Mouse (Mus musculus): ENCODE measurements around the gene Ccdc85a. TPM values are rescaled to one million over a fixed set of nuclear protein-coding genes. Genes with fewer than 3 reads are reported as not detected.
"Not testable (repeated sequence)": the region's sequence is repeated elsewhere in the genome, so short reads cannot be mapped to it uniquely, and the experiment has no call there.

Gene Ccdc85a
- polyA plus RNA-seq, 2 experiments = 1.8 to 2.6 TPM

DNA sequence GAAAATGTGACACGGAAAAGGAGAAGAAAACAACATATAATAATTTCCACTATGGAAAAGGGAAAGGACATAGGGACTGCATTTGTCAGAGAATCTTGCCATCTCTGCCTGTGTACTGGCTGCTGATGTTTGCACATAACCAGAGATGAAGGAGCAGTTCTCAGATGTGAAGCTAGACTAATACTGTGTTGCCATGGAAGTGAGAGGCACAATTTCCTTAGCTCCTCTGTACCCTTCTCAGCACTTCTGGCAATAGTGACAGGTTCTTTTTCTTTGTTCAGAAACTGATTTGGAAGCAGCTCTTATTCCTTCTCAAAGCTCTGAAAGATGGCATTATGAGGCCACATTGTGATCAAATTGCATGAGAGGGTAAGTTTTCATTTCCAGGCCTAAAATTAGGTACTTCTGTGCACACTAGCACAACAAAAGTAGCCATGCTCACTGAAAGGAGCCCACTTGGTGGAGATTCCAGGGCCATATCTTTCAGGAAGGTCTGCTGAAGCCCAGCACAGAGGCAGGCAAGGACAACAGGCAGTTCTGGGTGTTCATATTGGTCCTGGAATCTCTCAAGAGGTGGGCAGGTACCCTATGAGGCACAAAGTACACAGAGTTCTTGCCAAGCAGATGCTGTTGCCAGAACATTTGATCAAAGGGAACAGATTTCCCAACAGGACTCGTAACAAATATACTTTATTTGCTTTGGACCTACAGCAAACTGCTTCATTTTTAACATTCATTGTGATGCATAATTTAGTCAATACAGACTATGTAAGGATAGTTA lies 161.5 kb downstream of the Ccdc85a start:
- TF ChIP-seq POLR2A (IDR thresholded peaks at IDR 0.05; ENCODE audit: borderline replicate concordance, extremely low read depth, insufficient read depth, insufficient read length) = no peak
- no peak overlapping the region for H3K4me2 ChIP-seq (replicated peaks; ENCODE audit: low read depth, low read length, severe bottlenecking)
- WGBS = 77% methylated on average over 2 of the region's 2 CpGs
- no peaks in the 10 kb centered on the region for H3K36me3 ChIP-seq (ENCODE audit: control insufficient read depth, insufficient read depth, low read length)
- H3K4me3 ChIP-seq (replicated peaks; ENCODE audit: low read length) = no peak overlapping the region
- H3K9ac ChIP-seq (ENCODE audit: low read depth, low read length, severe bottlenecking) = no peak overlapping the region
- H3K27ac ChIP-seq (replicated peaks; ENCODE audit: low read depth, low read length) = no peak overlapping the region
- H3K4me1 ChIP-seq (ENCODE audit: control insufficient read depth, insufficient read depth, low read length) = no peaks in the 10 kb centered on the region
- H3K9me3 ChIP-seq (ENCODE audit: control insufficient read depth, low read length) = no peaks in the 10 kb centered on the region
- DNase-seq (ENCODE audit: low spot score) (no peak), ATAC-seq (ENCODE audit: low FRiP score, low read depth) (no peak)
- no peaks in the 10 kb centered on the region for H3K27me3 ChIP-seq (ENCODE audit: control insufficient read depth, insufficient read depth, low read length)

DNA sequence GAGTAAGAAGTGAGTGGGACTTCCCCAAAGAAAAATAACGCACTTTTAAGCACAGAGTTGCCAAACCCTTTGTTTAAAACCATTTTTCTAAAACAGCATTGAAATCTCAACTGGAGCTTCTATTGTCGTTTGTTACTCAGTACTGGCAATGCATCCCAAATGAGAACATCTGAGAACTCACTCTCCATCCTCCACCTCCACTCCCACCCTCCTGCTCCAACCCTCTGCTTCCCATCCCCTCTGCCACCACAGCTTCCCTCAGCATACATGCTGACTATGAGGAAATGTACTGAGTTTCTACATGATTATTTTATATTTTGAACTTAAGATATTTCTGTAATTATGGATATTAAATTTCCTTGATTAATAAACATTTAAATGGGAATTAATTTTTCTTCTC lies 168.3 kb downstream of the Ccdc85a start:
- H3K36me3 ChIP-seq (ENCODE audit: control insufficient read depth, insufficient read depth, low read length) = no peaks in the 10 kb centered on the region
- DNase-seq (ENCODE audit: low spot score) (no peak), ATAC-seq (ENCODE audit: low FRiP score, low read depth) (no peak)
- WGBS = 82% methylated on average over 2 of the region's 2 CpGs
- H3K4me2 ChIP-seq (replicated peaks; ENCODE audit: low read depth, low read length, severe bottlenecking) = no peak overlapping the region
- TF ChIP-seq POLR2A (IDR thresholded peaks at IDR 0.05; ENCODE audit: borderline replicate concordance, extremely low read depth, insufficient read depth, insufficient read length) = no peak
- H3K27me3 ChIP-seq (ENCODE audit: control insufficient read depth, insufficient read depth, low read length) = no peaks in the 10 kb centered on the region
- H3K4me3 ChIP-seq (replicated peaks; ENCODE audit: low read length) = no peak overlapping the region
- H3K9ac ChIP-seq (ENCODE audit: low read depth, low read length, severe bottlenecking) = no peak overlapping the region
- H3K27ac ChIP-seq (replicated peaks; ENCODE audit: low read depth, low read length) = no peak overlapping the region
- H3K4me1 ChIP-seq (ENCODE audit: control insufficient read depth, insufficient read depth, low read length) = no peaks in the 10 kb centered on the region
- no peaks in the 10 kb centered on the region for H3K9me3 ChIP-seq (ENCODE audit: control insufficient read depth, low read length)

DNA sequence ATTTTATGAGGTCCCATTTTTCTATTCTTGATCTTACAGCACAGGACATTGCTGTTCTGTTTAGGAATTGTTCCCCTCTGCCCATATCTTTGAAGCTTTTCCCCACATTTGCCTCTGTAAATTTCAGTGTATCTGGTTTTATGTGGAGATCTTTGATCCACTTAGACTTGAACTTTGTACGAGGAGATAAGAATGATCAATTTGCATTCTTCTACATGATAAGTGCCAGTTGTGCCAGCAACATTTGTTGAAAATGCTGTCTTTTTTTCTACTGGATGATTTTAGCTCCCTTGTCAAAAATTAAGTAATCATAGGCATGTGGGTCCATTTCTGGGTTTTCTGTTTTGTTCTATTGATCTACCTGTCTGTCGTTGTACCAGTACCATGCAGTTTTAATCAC lies 174.2 kb downstream of the Ccdc85a start:
- 92% methylated on average over 2 of the region's 2 CpGs for WGBS

GRCm38 (mm10) chr11:28397166-28397565 lies 187.0 kb downstream of the Ccdc85a start:
- Histone ChIP-seq H3K9me3 (ENCODE audit: control insufficient read depth, low read length) (no peaks in the 10 kb centered on the region), H3K27me3 (ENCODE audit: control insufficient read depth, insufficient read depth, low read length) (no peaks in the 10 kb centered on the region), H3K4me1 (ENCODE audit: control insufficient read depth, insufficient read depth, low read length) (no peaks in the 10 kb centered on the region), H3K36me3 (ENCODE audit: control insufficient read depth, insufficient read depth, low read length) (no peaks in the 10 kb centered on the region), H3K4me2 (replicated peaks; ENCODE audit: low read depth, low read length, severe bottlenecking) (no peak overlapping the region), H3K9ac (ENCODE audit: low read depth, low read length, severe bottlenecking) (no peak overlapping the region), H3K27ac (replicated peaks; ENCODE audit: low read depth, low read length) (no peak overlapping the region), H3K4me3 (replicated peaks; ENCODE audit: low read length) (no peak overlapping the region)
- no peak for DNase-seq (ENCODE audit: low spot score)
- ATAC-seq (ENCODE audit: low FRiP score, low read depth) = no peak
- WGBS = 21% methylated on average over 1 of the region's 1 CpGs
- TF ChIP-seq POLR2A (IDR thresholded peaks at IDR 0.05; ENCODE audit: borderline replicate concordance, extremely low read depth, insufficient read depth, insufficient read length) = no peak

More for the DNA sequence above, 174.2 kb downstream of the Ccdc85a start:
- not testable (repeated sequence) for H3K4me3 ChIP-seq (replicated peaks; ENCODE audit: low read length); DNase-seq (ENCODE audit: low spot score); H3K36me3 ChIP-seq (ENCODE audit: control insufficient read depth, insufficient read depth, low read length); H3K4me2 ChIP-seq (replicated peaks; ENCODE audit: low read depth, low read length, severe bottlenecking); H3K27me3 ChIP-seq (ENCODE audit: control insufficient read depth, insufficient read depth, low read length); H3K9ac ChIP-seq (ENCODE audit: low read depth, low read length, severe bottlenecking); H3K4me1 ChIP-seq (ENCODE audit: control insufficient read depth, insufficient read depth, low read length); H3K27ac ChIP-seq (replicated peaks; ENCODE audit: low read depth, low read length); H3K9me3 ChIP-seq (ENCODE audit: control insufficient read depth, low read length); ATAC-seq (ENCODE audit: low FRiP score, low read depth)

- TF ChIP-seq POLR2A (IDR thresholded peaks at IDR 0.05; ENCODE audit: borderline replicate concordance, extremely low read depth, insufficient read depth, insufficient read length) = no peak
- H3K36me3 ChIP-seq (ENCODE audit: control insufficient read depth, insufficient read depth, low read length) = no peaks in the 10 kb centered on the region
- no peaks in the 10 kb centered on the region for H3K9me3 ChIP-seq (ENCODE audit: control insufficient read depth, low read length)
- no peak overlapping the region for H3K27ac ChIP-seq (replicated peaks; ENCODE audit: low read depth, low read length)
- H3K9ac ChIP-seq (ENCODE audit: low read depth, low read length, severe bottlenecking) = no peak overlapping the region
- no peaks in the 10 kb centered on the region for H3K27me3 ChIP-seq (ENCODE audit: control insufficient read depth, insufficient read depth, low read length)
- H3K4me3 ChIP-seq (replicated peaks; ENCODE audit: low read length) = no peak overlapping the region
- ATAC-seq (ENCODE audit: low FRiP score, low read depth) (no peak), DNase-seq (ENCODE audit: low spot score) (no peak)
- H3K4me1 ChIP-seq (ENCODE audit: control insufficient read depth, insufficient read depth, low read length) = no peaks in the 10 kb centered on the region
- H3K4me2 ChIP-seq (replicated peaks; ENCODE audit: low read depth, low read length, severe bottlenecking) = no peak overlapping the region
Observed at GRCm38 (mm10) chr11:28375891-28376290, 208.2 kb downstream of the Ccdc85a start.

All from limb, embryonic 14.5 days (tissue).